In the genomic region with DNA sequence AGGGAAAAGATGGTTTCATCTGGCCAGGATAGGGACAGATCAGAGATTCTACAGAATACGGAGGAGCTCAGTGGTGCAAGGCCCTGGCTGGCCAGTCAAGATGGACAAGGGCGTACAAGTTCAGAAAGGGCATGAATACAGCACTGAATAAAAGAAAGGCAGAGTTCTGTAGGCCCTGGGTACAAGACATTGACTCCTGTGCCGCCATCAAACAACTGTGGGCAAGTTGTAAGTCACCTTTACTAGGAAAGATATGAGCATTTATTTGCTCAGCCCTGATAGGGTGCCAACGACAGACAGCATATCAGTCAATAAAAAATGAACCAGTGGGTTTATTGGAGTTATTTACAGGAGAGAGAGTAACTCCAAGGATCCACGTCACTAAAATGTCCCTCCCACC, we compare ENCODE assay signal across 14 mouse cellular contexts.
"Had no signal": no experiment of that assay in that cellular context is flagged by ENCODE, and none has a peak within 500 bp of the region (broad histone marks: within the 10 kb centered on the region; RNA-seq: fewer than 3 reads in every experiment).

No protein-coding gene starts in this region.

- H3K27ac ChIP-seq: neural tube, embryonic 15.5 days; stomach, embryonic 15.5 days; stomach, postnatal 0 days had no signal

- H3K4me1 ChIP-seq: stomach, embryonic 15.5 days had no signal

- H3K36me3 ChIP-seq: neural tube, embryonic 15.5 days; stomach, embryonic 15.5 days had no signal

- H3K4me3 ChIP-seq: neural tube, embryonic 15.5 days; stomach, embryonic 15.5 days had no signal

- H3K9ac ChIP-seq: neural tube, embryonic 15.5 days; stomach, embryonic 15.5 days had no signal

- H3K4me2 ChIP-seq: neural tube, embryonic 15.5 days; stomach, embryonic 15.5 days had no signal

- H3K27me3 ChIP-seq: neural tube, embryonic 15.5 days; stomach, embryonic 15.5 days had no signal

- H3K9me3 ChIP-seq: neural tube, embryonic 15.5 days; stomach, embryonic 15.5 days had no signal

- DNase-seq: right cerebral cortex, adult 18-20 months; right cerebral cortex, postnatal 14 days; right cerebral cortex, postnatal 25 days; right cerebral cortex, postnatal 4 days; spleen, adult 18-20 months; thymus, adult 18-20 months; thymus, adult 2 months; thymus, postnatal 14 days; thymus, postnatal 25 days; thymus, postnatal 36 days; thymus, postnatal 4 days had no signal
